Mouse (Mus musculus): ENCODE measurements around the gene Abi3bp. TPM values are rescaled to one million over a fixed set of nuclear protein-coding genes. Genes with fewer than 3 reads are reported as not detected.

The Abi3bp gene
- polyA plus RNA-seq, 1 experiment: 1.2 TPM

GRCm38 (mm10) chr16:56673420-56673819, 195.7 kb downstream of the Abi3bp start:
- Histone ChIP-seq H3K4me3 (replicated peaks; ENCODE audit: control insufficient read depth, low read depth, low read length) (no peak overlapping the region), H3K4me1 (ENCODE audit: control insufficient read depth, insufficient read depth, low read length) (no peaks in the 10 kb centered on the region), H3K27ac (ENCODE audit: control insufficient read depth, insufficient read depth, low read depth, low read length, poor library complexity) (no peak overlapping the region)
- TF ChIP-seq CTCF (IDR thresholded peaks at IDR 0.05; ENCODE audit: control insufficient read depth, insufficient read depth, low read length) (no peak), POLR2A (IDR thresholded peaks at IDR 0.05; ENCODE audit: borderline replicate concordance, control insufficient read depth, low read depth, low read length) (no peak)
- 89% methylated on average over 2 of the region's 2 CpGs for WGBS

- 67% methylated on average over 4 of the region's 4 CpGs for WGBS
- no peak overlapping the region for H3K27ac ChIP-seq (ENCODE audit: control insufficient read depth, insufficient read depth, low read depth, low read length, poor library complexity)
- H3K4me1 ChIP-seq (ENCODE audit: control insufficient read depth, insufficient read depth, low read length): no peaks in the 10 kb centered on the region
- no peak overlapping the region for H3K4me3 ChIP-seq (replicated peaks; ENCODE audit: control insufficient read depth, low read depth, low read length)
- no peak for TF ChIP-seq POLR2A (IDR thresholded peaks at IDR 0.05; ENCODE audit: borderline replicate concordance, control insufficient read depth, low read depth, low read length)
- no peak for TF ChIP-seq CTCF (IDR thresholded peaks at IDR 0.05; ENCODE audit: control insufficient read depth, insufficient read depth, low read length)
Measured at GRCm38 (mm10) chr16:56677146-56677545, 199.5 kb downstream of the Abi3bp start.

- 82% methylated on average over 8 of the region's 8 CpGs for WGBS
- no peak for TF ChIP-seq CTCF (IDR thresholded peaks at IDR 0.05; ENCODE audit: control insufficient read depth, insufficient read depth, low read length)
- TF ChIP-seq POLR2A (IDR thresholded peaks at IDR 0.05; ENCODE audit: borderline replicate concordance, control insufficient read depth, low read depth, low read length): no peak
- H3K4me1 ChIP-seq (ENCODE audit: control insufficient read depth, insufficient read depth, low read length): no peaks in the 10 kb centered on the region
Measured at GRCm38 (mm10) chr16:56681010-56681645, 203.4 kb downstream of the Abi3bp start.

GRCm38 (mm10) chr16:56686747-56687146, 209.1 kb downstream of the Abi3bp start:
- TF ChIP-seq CTCF (IDR thresholded peaks at IDR 0.05; ENCODE audit: control insufficient read depth, insufficient read depth, low read length) (no peak), POLR2A (IDR thresholded peaks at IDR 0.05; ENCODE audit: borderline replicate concordance, control insufficient read depth, low read depth, low read length) (no peak)
- Histone ChIP-seq H3K27ac (ENCODE audit: control insufficient read depth, insufficient read depth, low read depth, low read length, poor library complexity) (no peak overlapping the region), H3K4me3 (replicated peaks; ENCODE audit: control insufficient read depth, low read depth, low read length) (no peak overlapping the region), H3K4me1 (ENCODE audit: control insufficient read depth, insufficient read depth, low read length) (no peaks in the 10 kb centered on the region)
- 88% methylated on average over 5 of the region's 5 CpGs for WGBS

More at GRCm38 (mm10) chr16:56681010-56681645, 203.4 kb downstream of the Abi3bp start:
- Histone ChIP-seq H3K27ac (ENCODE audit: control insufficient read depth, insufficient read depth, low read depth, low read length, poor library complexity) (no peak overlapping the region), H3K4me3 (replicated peaks; ENCODE audit: control insufficient read depth, low read depth, low read length) (no peak overlapping the region)

- TF ChIP-seq CTCF (IDR thresholded peaks at IDR 0.05; ENCODE audit: control insufficient read depth, insufficient read depth, low read length): no peak
- TF ChIP-seq POLR2A (IDR thresholded peaks at IDR 0.05; ENCODE audit: borderline replicate concordance, control insufficient read depth, low read depth, low read length): no peak
- no peaks in the 10 kb centered on the region for H3K4me1 ChIP-seq (ENCODE audit: control insufficient read depth, insufficient read depth, low read length)
- H3K4me3 ChIP-seq (replicated peaks; ENCODE audit: control insufficient read depth, low read depth, low read length): no peak overlapping the region
- 84% methylated on average over 7 of the region's 7 CpGs for WGBS
- no peak overlapping the region for H3K27ac ChIP-seq (ENCODE audit: control insufficient read depth, insufficient read depth, low read depth, low read length, poor library complexity)
Measured at GRCm38 (mm10) chr16:56690715-56691114, 213.0 kb downstream of the Abi3bp start.

- TF ChIP-seq CTCF (IDR thresholded peaks at IDR 0.05; ENCODE audit: control insufficient read depth, insufficient read depth, low read length): no peak
- no peak for TF ChIP-seq POLR2A (IDR thresholded peaks at IDR 0.05; ENCODE audit: borderline replicate concordance, control insufficient read depth, low read depth, low read length)
- Histone ChIP-seq H3K4me3 (replicated peaks; ENCODE audit: control insufficient read depth, low read depth, low read length) (no peak overlapping the region), H3K27ac (ENCODE audit: control insufficient read depth, insufficient read depth, low read depth, low read length, poor library complexity) (no peak overlapping the region), H3K4me1 (ENCODE audit: control insufficient read depth, insufficient read depth, low read length) (no peaks in the 10 kb centered on the region)
- WGBS: 78% methylated on average over 2 of the region's 2 CpGs
Measured at GRCm38 (mm10) chr16:56696448-56696847, 218.8 kb downstream of the Abi3bp start.

- 86% methylated on average over 3 of the region's 3 CpGs for WGBS
Measured at GRCm38 (mm10) chr16:56700898-56701297, 223.2 kb downstream of the Abi3bp start.

GRCm38 (mm10) chr16:56705731-56706130, 228.1 kb downstream of the Abi3bp start:
- TF ChIP-seq POLR2A (IDR thresholded peaks at IDR 0.05; ENCODE audit: borderline replicate concordance, control insufficient read depth, low read depth, low read length) (no peak), CTCF (IDR thresholded peaks at IDR 0.05; ENCODE audit: control insufficient read depth, insufficient read depth, low read length) (no peak)
- Histone ChIP-seq H3K4me1 (ENCODE audit: control insufficient read depth, insufficient read depth, low read length) (no peaks in the 10 kb centered on the region), H3K27ac (ENCODE audit: control insufficient read depth, insufficient read depth, low read depth, low read length, poor library complexity) (no peak overlapping the region), H3K4me3 (replicated peaks; ENCODE audit: control insufficient read depth, low read depth, low read length) (no peak overlapping the region)
- WGBS: 79% methylated on average over 3 of the region's 3 CpGs

More at GRCm38 (mm10) chr16:56700898-56701297, 223.2 kb downstream of the Abi3bp start:
- no peak overlapping the region for H3K27ac ChIP-seq (ENCODE audit: control insufficient read depth, insufficient read depth, low read depth, low read length, poor library complexity)
- H3K4me1 ChIP-seq (ENCODE audit: control insufficient read depth, insufficient read depth, low read length): no peaks in the 10 kb centered on the region
- TF ChIP-seq POLR2A (IDR thresholded peaks at IDR 0.05; ENCODE audit: borderline replicate concordance, control insufficient read depth, low read depth, low read length) (no peak), CTCF (IDR thresholded peaks at IDR 0.05; ENCODE audit: control insufficient read depth, insufficient read depth, low read length) (no peak)
- H3K4me3 ChIP-seq (replicated peaks; ENCODE audit: control insufficient read depth, low read depth, low read length): no peak overlapping the region

Measured in bone marrow, adult 2 months (tissue).